Mouse (Mus musculus): ENCODE data around the gene Gbp2b. TPM values are rescaled to one million over a fixed set of nuclear protein-coding genes. Genes with fewer than 3 reads are reported as not detected.

The Gbp2b gene
- 0.12 TPM in 1 of 2 replicates, not detected in the other for polyA plus RNA-seq (2015; fragmentation: Nextera tagmentation; extraction: Ambion mirVana)

- no peak within 1 kb of the TSS for H3K9ac ChIP-seq (ENCODE audit: low read length)
- no peak within 1 kb of the TSS for H3K4me2 ChIP-seq (ENCODE audit: low read depth, low read length)
- H3K27me3 ChIP-seq (ENCODE audit: control insufficient read depth, insufficient read depth, low read length), result no peaks in the 10 kb centered on the region
- no peaks in the 10 kb centered on the region for H3K36me3 ChIP-seq (ENCODE audit: control insufficient read depth, insufficient read depth, low read length)
- H3K9me3 ChIP-seq (replicated peaks; ENCODE audit: control insufficient read depth, low read length), result no peaks in the 10 kb centered on the region
- H3K27ac ChIP-seq (ENCODE audit: low read length), result no peak within 1 kb of the TSS
- H3K4me1 ChIP-seq (ENCODE audit: control insufficient read depth, insufficient read depth, low read length), result no peaks in the 10 kb centered on the region
- ATAC-seq (ENCODE audit: insufficient read depth, low FRiP score), result no peak
- WGBS, result 67% methylated on average over 1 of the region's 1 CpGs
- no peak within 1 kb of the TSS for H3K4me3 ChIP-seq (replicated peaks; ENCODE audit: low read length)
Measured at GRCm38 (mm10) chr3:142594547-142594946, at the start of gene Gbp2b. Gene Gbp2b (plus strand): TSS chr3:142594847.

- Histone ChIP-seq H3K4me1 (ENCODE audit: control insufficient read depth, insufficient read depth, low read length) (no peaks in the 10 kb centered on the region), H3K9me3 (replicated peaks; ENCODE audit: control insufficient read depth, low read length) (no peaks in the 10 kb centered on the region), H3K27ac (ENCODE audit: low read length) (no peak overlapping the region), H3K4me3 (replicated peaks; ENCODE audit: low read length) (no peak overlapping the region), H3K27me3 (ENCODE audit: control insufficient read depth, insufficient read depth, low read length) (no peaks in the 10 kb centered on the region), H3K9ac (ENCODE audit: low read length) (no peak overlapping the region), H3K4me2 (ENCODE audit: low read depth, low read length) (no peak overlapping the region), H3K36me3 (ENCODE audit: control insufficient read depth, insufficient read depth, low read length) (no peaks in the 10 kb centered on the region)
- WGBS, result 80% methylated on average over 3 of the region's 3 CpGs
- no peak for ATAC-seq (ENCODE audit: insufficient read depth, low FRiP score)
Measured at GRCm38 (mm10) chr3:142546690-142547089, 48.0 kb upstream of the Gbp2b start.

- ATAC-seq (ENCODE audit: insufficient read depth, low FRiP score), result no peak
- Histone ChIP-seq H3K27ac (ENCODE audit: low read length) (no peak overlapping the region), H3K9me3 (replicated peaks; ENCODE audit: control insufficient read depth, low read length) (no peaks in the 10 kb centered on the region), H3K27me3 (ENCODE audit: control insufficient read depth, insufficient read depth, low read length) (no peaks in the 10 kb centered on the region), H3K9ac (ENCODE audit: low read length) (no peak overlapping the region), H3K4me3 (replicated peaks; ENCODE audit: low read length) (no peak overlapping the region), H3K4me2 (ENCODE audit: low read depth, low read length) (no peak overlapping the region), H3K4me1 (ENCODE audit: control insufficient read depth, insufficient read depth, low read length) (no peaks in the 10 kb centered on the region), H3K36me3 (ENCODE audit: control insufficient read depth, insufficient read depth, low read length) (no peaks in the 10 kb centered on the region)
- 84% methylated on average over 3 of the region's 3 CpGs for WGBS
Measured at GRCm38 (mm10) chr3:142550052-142550676, 44.5 kb upstream of the Gbp2b start.

- no peak for ATAC-seq (ENCODE audit: insufficient read depth, low FRiP score)
- 79% methylated on average over 1 of the region's 1 CpGs for WGBS
- Histone ChIP-seq H3K4me3 (replicated peaks; ENCODE audit: low read length) (no peak overlapping the region), H3K9ac (ENCODE audit: low read length) (no peak overlapping the region), H3K9me3 (replicated peaks; ENCODE audit: control insufficient read depth, low read length) (no peaks in the 10 kb centered on the region), H3K4me1 (ENCODE audit: control insufficient read depth, insufficient read depth, low read length) (no peaks in the 10 kb centered on the region), H3K27ac (ENCODE audit: low read length) (no peak overlapping the region), H3K27me3 (ENCODE audit: control insufficient read depth, insufficient read depth, low read length) (no peaks in the 10 kb centered on the region), H3K36me3 (ENCODE audit: control insufficient read depth, insufficient read depth, low read length) (no peaks in the 10 kb centered on the region), H3K4me2 (ENCODE audit: low read depth, low read length) (no peak overlapping the region)
Measured at GRCm38 (mm10) chr3:142554601-142555000, 40.0 kb upstream of the Gbp2b start.

- Histone ChIP-seq H3K27me3 (ENCODE audit: control insufficient read depth, insufficient read depth, low read length) (no peaks in the 10 kb centered on the region), H3K4me2 (ENCODE audit: low read depth, low read length) (no peak overlapping the region), H3K27ac (ENCODE audit: low read length) (no peak overlapping the region), H3K4me3 (replicated peaks; ENCODE audit: low read length) (no peak overlapping the region), H3K9me3 (replicated peaks; ENCODE audit: control insufficient read depth, low read length) (no peaks in the 10 kb centered on the region), H3K4me1 (ENCODE audit: control insufficient read depth, insufficient read depth, low read length) (0 out of 2 replicates have a peak, but pooled peaks cover 4% of the 10 kb centered on the region), H3K36me3 (ENCODE audit: control insufficient read depth, insufficient read depth, low read length) (no peaks in the 10 kb centered on the region), H3K9ac (ENCODE audit: low read length) (no peak overlapping the region)
- 87% methylated on average over 11 of the region's 11 CpGs for WGBS
- no peak for ATAC-seq (ENCODE audit: insufficient read depth, low FRiP score)
Measured at GRCm38 (mm10) chr3:142555623-142556022, 39.0 kb upstream of the Gbp2b start.

- peak within 1 kb of the TSS; percentile 41 for H3K4me2 ChIP-seq (ENCODE audit: low read depth, low read length)
- no peaks in the 10 kb centered on the region for H3K27me3 ChIP-seq (ENCODE audit: control insufficient read depth, insufficient read depth, low read length)
- 0 out of 2 replicates have a peak, but pooled peaks cover 4% of the 10 kb centered on the region for H3K4me1 ChIP-seq (ENCODE audit: control insufficient read depth, insufficient read depth, low read length)
- peak within 1 kb of the TSS; percentile 25; the same call in 1 of the 2 replicates for H3K27ac ChIP-seq (ENCODE audit: low read length)
- no peaks in the 10 kb centered on the region for H3K9me3 ChIP-seq (replicated peaks; ENCODE audit: control insufficient read depth, low read length)
- H3K4me3 ChIP-seq (replicated peaks; ENCODE audit: low read length), result peak within 1 kb of the TSS; percentile 39
- no peaks in the 10 kb centered on the region for H3K36me3 ChIP-seq (ENCODE audit: control insufficient read depth, insufficient read depth, low read length)
- WGBS, result 27% methylated on average over 3 of the region's 3 CpGs
- H3K9ac ChIP-seq (ENCODE audit: low read length), result peak within 1 kb of the TSS; percentile 24; the same call in 1 of the 2 replicates
- no peak for ATAC-seq (ENCODE audit: insufficient read depth, low FRiP score)
Measured at GRCm38 (mm10) chr3:142559632-142560228, 34.9 kb upstream of the Gbp2b start, which contains the start of gene Gbp3. Gene Gbp3 (plus strand): TSS chr3:142560026.

GRCm38 (mm10) chr3:142560296-142560948 lies 34.2 kb upstream of the Gbp2b start:
- peak overlapping the region; percentile 24; the same call in 1 of the 2 replicates for H3K9ac ChIP-seq (ENCODE audit: low read length)
- peak overlapping the region; percentile 41 for H3K4me2 ChIP-seq (ENCODE audit: low read depth, low read length)
- H3K4me1 ChIP-seq (ENCODE audit: control insufficient read depth, insufficient read depth, low read length), result 0 out of 2 replicates have a peak, but pooled peaks cover 4% of the 10 kb centered on the region
- no peaks in the 10 kb centered on the region for H3K9me3 ChIP-seq (replicated peaks; ENCODE audit: control insufficient read depth, low read length)
- H3K36me3 ChIP-seq (ENCODE audit: control insufficient read depth, insufficient read depth, low read length), result no peaks in the 10 kb centered on the region
- H3K4me3 ChIP-seq (replicated peaks; ENCODE audit: low read length), result peak overlapping the region; percentile 39
- no peaks in the 10 kb centered on the region for H3K27me3 ChIP-seq (ENCODE audit: control insufficient read depth, insufficient read depth, low read length)
- H3K27ac ChIP-seq (ENCODE audit: low read length), result peak overlapping the region; percentile 25; the same call in 1 of the 2 replicates
- peak; percentile 72; the same call in 1 of the 2 replicates for ATAC-seq (ENCODE audit: insufficient read depth, low FRiP score)
- WGBS, result 13% methylated on average over 12 of the region's 12 CpGs

GRCm38 (mm10) chr3:142561045-142561646 lies 33.5 kb upstream of the Gbp2b start:
- Histone ChIP-seq H3K27ac (ENCODE audit: low read length) (no peak overlapping the region), H3K4me3 (replicated peaks; ENCODE audit: low read length) (no peak overlapping the region), H3K9ac (ENCODE audit: low read length) (no peak overlapping the region), H3K36me3 (ENCODE audit: control insufficient read depth, insufficient read depth, low read length) (no peaks in the 10 kb centered on the region), H3K4me2 (ENCODE audit: low read depth, low read length) (0 out of 2 replicates have a peak overlapping the region, but pooled peaks have one; percentile 41), H3K4me1 (ENCODE audit: control insufficient read depth, insufficient read depth, low read length) (0 out of 2 replicates have a peak, but pooled peaks cover 4% of the 10 kb centered on the region), H3K9me3 (replicated peaks; ENCODE audit: control insufficient read depth, low read length) (no peaks in the 10 kb centered on the region), H3K27me3 (ENCODE audit: control insufficient read depth, insufficient read depth, low read length) (no peaks in the 10 kb centered on the region)
- ATAC-seq (ENCODE audit: insufficient read depth, low FRiP score), result no peak
- 82% methylated on average over 14 of the region's 14 CpGs for WGBS
